In genomic region chr13:107812014-107812413, GRCm38 (mm10) we compare ENCODE assay signal across 30 mouse cellular contexts.
A peak's percentile ranks its signal among the peaks of the same experiment; 100 is the strongest.
DNase-seq lines count a peak whose midpoint lies in the region; ATAC-seq and TF ChIP-seq lines count a peak whose summit lies in the region.
"Had no signal": no experiment of that assay in that cellular context is flagged by ENCODE, and none has a peak within 500 bp of the region (broad histone marks: within the 10 kb centered on the region; RNA-seq: fewer than 3 reads in every experiment).

No protein-coding gene starts in this region.

- no peak overlapping the region for H3K9ac ChIP-seq in forebrain, embryonic 14.5 days (ENCODE audit: low read length)
- no peak overlapping the region for H3K9ac ChIP-seq in forebrain, embryonic 12.5 days
- H3K9ac ChIP-seq: embryonic facial prominence, embryonic 15.5 days; hindbrain, embryonic 15.5 days; limb, embryonic 12.5 days; liver, embryonic 15.5 days; midbrain, embryonic 12.5 days; neural tube, embryonic 12.5 days had no signal

- TF ChIP-seq POLR2A in brain, embryonic 14.5 days (IDR thresholded peaks at IDR 0.05; ENCODE audit: borderline replicate concordance, extremely low read depth, insufficient read depth, insufficient read length, poor library complexity, severe bottlenecking): no peak

- H3K9me3 ChIP-seq in forebrain, embryonic 14.5 days (replicated peaks; ENCODE audit: control insufficient read depth, low read length): no peaks in the 10 kb centered on the region
- no peaks in the 10 kb centered on the region for H3K9me3 ChIP-seq in forebrain, embryonic 12.5 days
- H3K9me3 ChIP-seq: embryonic facial prominence, embryonic 15.5 days; hindbrain, embryonic 10.5 days; hindbrain, embryonic 15.5 days; limb, embryonic 12.5 days; liver, embryonic 15.5 days; midbrain, embryonic 12.5 days; neural tube, embryonic 12.5 days had no signal

- H3K27ac ChIP-seq in forebrain, embryonic 14.5 days (ENCODE audit: low read depth, low read length): no peak overlapping the region
- H3K27ac ChIP-seq in forebrain, embryonic 12.5 days: no peak overlapping the region
- H3K27ac ChIP-seq: embryonic facial prominence, embryonic 15.5 days; gastrocnemius, adult 2 months; hindbrain, embryonic 10.5 days; hindbrain, embryonic 15.5 days; kidney, postnatal 0 days; limb, embryonic 12.5 days; liver, embryonic 15.5 days; midbrain, embryonic 12.5 days; neural tube, embryonic 12.5 days had no signal

- no peak overlapping the region for H3K4me2 ChIP-seq in forebrain, embryonic 14.5 days (ENCODE audit: low read length)
- H3K4me2 ChIP-seq in forebrain, embryonic 12.5 days: no peak overlapping the region
- H3K4me2 ChIP-seq: embryonic facial prominence, embryonic 15.5 days; hindbrain, embryonic 15.5 days; limb, embryonic 12.5 days; liver, embryonic 15.5 days; midbrain, embryonic 12.5 days; neural tube, embryonic 12.5 days had no signal

- no peak for TF ChIP-seq CTCF in brain, embryonic 14.5 days (IDR thresholded peaks at IDR 0.05; ENCODE audit: borderline replicate concordance, extremely low read depth, insufficient read depth, insufficient read length)

- no peaks in the 10 kb centered on the region for H3K27me3 ChIP-seq in forebrain, embryonic 14.5 days (replicated peaks; ENCODE audit: control insufficient read depth, insufficient read depth, low read length)
- no peaks in the 10 kb centered on the region for H3K27me3 ChIP-seq in forebrain, embryonic 12.5 days
- H3K27me3 ChIP-seq: embryonic facial prominence, embryonic 15.5 days; hindbrain, embryonic 15.5 days; limb, embryonic 12.5 days; liver, embryonic 15.5 days; megakaryocyte, embryonic 14.5 days; midbrain, embryonic 12.5 days; neural tube, embryonic 12.5 days had no signal

- no peaks in the 10 kb centered on the region for H3K36me3 ChIP-seq in forebrain, embryonic 14.5 days (ENCODE audit: control insufficient read depth, insufficient read depth, low read length)
- H3K36me3 ChIP-seq in forebrain, embryonic 12.5 days (replicated peaks): no peaks in the 10 kb centered on the region
- H3K36me3 ChIP-seq: embryonic facial prominence, embryonic 15.5 days; hindbrain, embryonic 10.5 days; hindbrain, embryonic 15.5 days; limb, embryonic 12.5 days; liver, embryonic 15.5 days; midbrain, embryonic 12.5 days; neural tube, embryonic 12.5 days had no signal

- H3K4me3 ChIP-seq in forebrain, embryonic 14.5 days (ENCODE audit: low read depth, low read length): no peak overlapping the region
- H3K4me3 ChIP-seq in forebrain, embryonic 12.5 days (replicated peaks): no peak overlapping the region
- H3K4me3 ChIP-seq: embryonic facial prominence, embryonic 15.5 days; gastrocnemius, adult 2 months; hindbrain, embryonic 10.5 days; hindbrain, embryonic 15.5 days; limb, embryonic 12.5 days; liver, embryonic 15.5 days; megakaryocyte, embryonic 14.5 days; midbrain, embryonic 12.5 days; myocyte; neural tube, embryonic 12.5 days had no signal

- 16% methylated on average over 5 of the region's 5 CpGs for WGBS in forebrain, embryonic 14.5 days
- WGBS in forebrain, embryonic 12.5 days: 49% methylated on average over 5 of the region's 5 CpGs

- peak; percentile 67 for DNase-seq in forebrain, embryonic 14.5 days (ENCODE audit: low spot score)
- DNase-seq in kidney, adult 9 months: peak; percentile 25
- DNase-seq in kidney, adult 11 months: no peak
- DNase-seq in 3T3-L1 (ENCODE audit: low read depth, low spot score): peak; percentile 17
- peak; percentile 77 for DNase-seq in brain, embryonic 14.5 days (ENCODE audit: low read depth)
- DNase-seq in cerebellum, postnatal 25 days: no peak
- DNase-seq: adrenal gland, postnatal 25 days; cerebellum, adult 8-10 months; cerebellum, postnatal 36 days; gastrocnemius, adult 2 months; gastrocnemius, postnatal 36 days; heart, adult 18-20 months; heart, postnatal 14 days; kidney, adult 18-20 months; kidney, postnatal 4 days; lung, postnatal 36 days; right cerebral cortex, postnatal 4 days; thymus, postnatal 4 days had no signal

- peaks cover 36% of the 10 kb centered on the region for H3K4me1 ChIP-seq in forebrain, embryonic 14.5 days (ENCODE audit: control insufficient read depth, insufficient read depth, low read length)
- H3K4me1 ChIP-seq in forebrain, embryonic 12.5 days: peaks cover 45% of the 10 kb centered on the region

- peak; percentile 29; the same call in 1 of the 2 replicates for ATAC-seq in forebrain, embryonic 14.5 days
- no peak for ATAC-seq in forebrain, embryonic 12.5 days (ENCODE audit: low FRiP score)
- ATAC-seq: inflammation-experienced regulatory T-cells, adult 6 months had no signal

Comparison
In these comparisons a context has a peak if more than half of its experiments do, and no peak if none do; other contexts are left out.
1. DNase-seq: peak in forebrain, embryonic 14.5 days (single experiment), kidney, adult 9 months (single experiment), 3T3-L1 (single experiment) and brain, embryonic 14.5 days (single experiment); none in kidney, adult 11 months (single experiment) and cerebellum, postnatal 25 days (0 of 2).